Mouse (Mus musculus): ENCODE data around the gene Sgk1.

- TF ChIP-seq POLR2A (IDR thresholded peaks at IDR 0.05; ENCODE audit: borderline replicate concordance, extremely low read depth, low read depth, low read length), result no peak
- TF ChIP-seq CTCF (IDR thresholded peaks at IDR 0.05; ENCODE audit: insufficient read depth, low read length), result no peak
Measured at GRCm38 (mm10) chr10:21899397-21899796, 17.4 kb downstream of the Sgk1 start.

Measured in lung, adult 2 months (tissue).